Mouse (Mus musculus): ENCODE results near the gene Myl9. TPM values are rescaled to one million over a fixed set of nuclear protein-coding genes. Genes with fewer than 3 reads are reported as not detected.
A peak's percentile ranks its signal among the peaks of the same experiment; 100 is the strongest.

Gene Myl9
- polyA plus RNA-seq, 1 experiment from 2014 or later, result 310 TPM

GRCm38 (mm10) chr2:156779036-156779435, 3.8 kb downstream of the Myl9 start:
- Histone ChIP-seq H3K36me3 (ENCODE audit: control insufficient read depth, insufficient read depth, low read length) (0 out of 2 replicates have a peak, but pooled peaks cover 2% of the 10 kb centered on the region), H3K27ac (replicated peaks; ENCODE audit: low read depth, low read length) (no peak overlapping the region), H3K27me3 (replicated peaks; ENCODE audit: control insufficient read depth, insufficient read depth, low read length) (no peaks in the 10 kb centered on the region), H3K9me3 (ENCODE audit: control insufficient read depth, low read length) (no peaks in the 10 kb centered on the region), H3K4me1 (ENCODE audit: control insufficient read depth, insufficient read depth, low read length) (peaks cover 22% of the 10 kb centered on the region), H3K9ac (ENCODE audit: low read depth, low read length) (no peak overlapping the region), H3K4me2 (ENCODE audit: low read depth, low read length) (no peak overlapping the region), H3K4me3 (ENCODE audit: low read depth, low read length) (no peak overlapping the region)
- no peak for DNase-seq (ENCODE audit: low spot score)
- ATAC-seq (ENCODE audit: low read depth), result no peak
- WGBS, result 86% methylated on average over 5 of the region's 5 CpGs

DNA sequence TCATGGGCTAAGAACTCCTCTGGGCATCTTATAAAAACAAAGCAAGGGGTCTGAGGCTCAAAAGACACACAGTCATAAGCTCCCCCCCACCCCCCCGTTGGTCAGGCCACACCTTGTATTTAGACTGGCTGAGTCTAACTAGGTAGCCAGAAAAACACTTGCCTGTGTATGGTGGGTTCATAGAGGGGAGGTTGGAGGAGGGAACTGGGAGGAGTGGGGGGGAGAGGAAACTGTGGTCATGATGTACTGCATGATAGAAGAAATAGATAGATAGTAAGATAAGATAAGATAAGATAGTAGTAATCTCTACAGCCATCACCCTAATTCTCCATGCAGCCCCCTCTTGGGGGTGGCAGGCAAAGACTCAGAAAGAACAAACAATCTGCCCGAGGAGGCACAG, 4.3 kb downstream of the Myl9 start:
- no peak overlapping the region for H3K4me3 ChIP-seq (ENCODE audit: low read depth, low read length)
- H3K4me1 ChIP-seq (ENCODE audit: control insufficient read depth, insufficient read depth, low read length), result peaks cover 17% of the 10 kb centered on the region
- H3K27ac ChIP-seq (replicated peaks; ENCODE audit: low read depth, low read length), result no peak overlapping the region
- 0 out of 2 replicates have a peak, but pooled peaks cover 2% of the 10 kb centered on the region for H3K36me3 ChIP-seq (ENCODE audit: control insufficient read depth, insufficient read depth, low read length)
- no peak for DNase-seq (ENCODE audit: low spot score)
- no peaks in the 10 kb centered on the region for H3K27me3 ChIP-seq (replicated peaks; ENCODE audit: control insufficient read depth, insufficient read depth, low read length)
- H3K9me3 ChIP-seq (ENCODE audit: control insufficient read depth, low read length), result no peaks in the 10 kb centered on the region
- WGBS, result 64% methylated on average over 2 of the region's 2 CpGs
- no peak overlapping the region for H3K9ac ChIP-seq (ENCODE audit: low read depth, low read length)
- no peak overlapping the region for H3K4me2 ChIP-seq (ENCODE audit: low read depth, low read length)
- no peak for ATAC-seq (ENCODE audit: low read depth)

DNA sequence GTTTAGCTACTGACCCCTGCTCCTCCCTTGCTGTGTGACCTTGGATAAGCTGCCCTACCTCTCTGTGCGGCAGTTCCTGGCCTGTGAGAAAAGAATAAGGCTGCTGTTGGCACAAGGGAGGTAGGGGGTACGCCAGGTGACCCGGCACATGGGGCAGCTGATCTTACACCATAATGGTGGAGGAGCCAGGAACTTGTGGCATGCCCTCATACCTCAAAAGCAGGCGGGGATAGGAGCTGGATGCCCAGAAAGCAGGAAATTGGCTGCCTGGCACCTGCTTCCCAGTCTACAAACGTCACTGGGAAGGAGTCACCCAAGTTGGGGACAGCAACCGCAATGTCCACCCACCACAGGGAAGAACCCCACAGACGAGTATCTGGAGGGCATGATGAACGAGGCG, 4.9 kb downstream of the Myl9 start:
- Histone ChIP-seq H3K36me3 (ENCODE audit: control insufficient read depth, insufficient read depth, low read length) (0 out of 2 replicates have a peak, but pooled peaks cover 2% of the 10 kb centered on the region), H3K9ac (ENCODE audit: low read depth, low read length) (no peak overlapping the region), H3K4me3 (ENCODE audit: low read depth, low read length) (no peak overlapping the region), H3K4me1 (ENCODE audit: control insufficient read depth, insufficient read depth, low read length) (peaks cover 13% of the 10 kb centered on the region), H3K27ac (replicated peaks; ENCODE audit: low read depth, low read length) (no peak overlapping the region), H3K9me3 (ENCODE audit: control insufficient read depth, low read length) (no peaks in the 10 kb centered on the region), H3K4me2 (ENCODE audit: low read depth, low read length) (0 out of 2 replicates have a peak overlapping the region, but pooled peaks have one; percentile 1), H3K27me3 (replicated peaks; ENCODE audit: control insufficient read depth, insufficient read depth, low read length) (no peaks in the 10 kb centered on the region)
- DNase-seq (ENCODE audit: low spot score), result no peak
- no peak for ATAC-seq (ENCODE audit: low read depth)
- WGBS, result 79% methylated on average over 9 of the region's 9 CpGs

DNA sequence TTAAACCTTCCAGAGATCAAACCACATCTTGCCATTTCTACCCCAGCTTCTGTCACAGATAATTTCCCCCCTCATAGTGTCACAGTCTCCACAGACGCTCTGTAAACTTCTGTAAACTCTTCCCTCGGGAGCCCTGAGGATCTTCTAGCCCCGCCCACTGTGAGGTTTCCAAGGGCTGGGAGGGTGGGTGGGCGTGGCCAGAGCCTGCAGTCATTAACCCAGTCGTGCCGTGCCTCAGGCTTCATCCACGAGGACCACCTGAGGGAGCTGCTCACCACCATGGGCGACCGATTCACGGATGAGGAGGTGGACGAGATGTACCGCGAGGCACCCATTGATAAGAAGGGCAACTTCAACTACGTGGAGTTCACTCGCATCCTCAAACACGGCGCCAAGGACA, 5.5 kb downstream of the Myl9 start:
- no peaks in the 10 kb centered on the region for H3K27me3 ChIP-seq (replicated peaks; ENCODE audit: control insufficient read depth, insufficient read depth, low read length)
- H3K27ac ChIP-seq (replicated peaks; ENCODE audit: low read depth, low read length), result no peak overlapping the region
- WGBS, result 26% methylated on average over 17 of the region's 17 CpGs
- DNase-seq (ENCODE audit: low spot score) (peak; percentile 51), ATAC-seq (ENCODE audit: low read depth) (peak; percentile 31; the same call in 1 of the 2 replicates)
- 0 out of 2 replicates have a peak, but pooled peaks cover 2% of the 10 kb centered on the region for H3K36me3 ChIP-seq (ENCODE audit: control insufficient read depth, insufficient read depth, low read length)
- H3K4me3 ChIP-seq (ENCODE audit: low read depth, low read length), result no peak overlapping the region
- H3K4me1 ChIP-seq (ENCODE audit: control insufficient read depth, insufficient read depth, low read length), result peaks cover 8% of the 10 kb centered on the region
- H3K4me2 ChIP-seq (ENCODE audit: low read depth, low read length), result 0 out of 2 replicates have a peak overlapping the region, but pooled peaks have one; percentile 1
- H3K9ac ChIP-seq (ENCODE audit: low read depth, low read length), result no peak overlapping the region
- no peaks in the 10 kb centered on the region for H3K9me3 ChIP-seq (ENCODE audit: control insufficient read depth, low read length)

GRCm38 (mm10) chr2:156781281-156781680, 6.1 kb downstream of the Myl9 start:
- Histone ChIP-seq H3K27ac (replicated peaks; ENCODE audit: low read depth, low read length) (no peak overlapping the region), H3K9ac (ENCODE audit: low read depth, low read length) (no peak overlapping the region), H3K9me3 (ENCODE audit: control insufficient read depth, low read length) (no peaks in the 10 kb centered on the region), H3K36me3 (ENCODE audit: control insufficient read depth, insufficient read depth, low read length) (0 out of 2 replicates have a peak, but pooled peaks cover 2% of the 10 kb centered on the region), H3K4me3 (ENCODE audit: low read depth, low read length) (no peak overlapping the region), H3K27me3 (replicated peaks; ENCODE audit: control insufficient read depth, insufficient read depth, low read length) (no peaks in the 10 kb centered on the region), H3K4me1 (ENCODE audit: control insufficient read depth, insufficient read depth, low read length) (peaks cover 5% of the 10 kb centered on the region; the same call in 1 of the 2 replicates), H3K4me2 (ENCODE audit: low read depth, low read length) (no peak overlapping the region)
- DNase-seq (ENCODE audit: low spot score), result no peak
- ATAC-seq (ENCODE audit: low read depth), result peak; percentile 12; the same call in 1 of the 2 replicates
- 73% methylated on average over 4 of the region's 4 CpGs for WGBS

GRCm38 (mm10) chr2:156781836-156782480, 6.7 kb downstream of the Myl9 start:
- H3K27me3 ChIP-seq (replicated peaks; ENCODE audit: control insufficient read depth, insufficient read depth, low read length), result no peaks in the 10 kb centered on the region
- no peak overlapping the region for H3K4me3 ChIP-seq (ENCODE audit: low read depth, low read length)
- no peak overlapping the region for H3K9ac ChIP-seq (ENCODE audit: low read depth, low read length)
- H3K36me3 ChIP-seq (ENCODE audit: control insufficient read depth, insufficient read depth, low read length), result 0 out of 2 replicates have a peak, but pooled peaks cover 2% of the 10 kb centered on the region
- no peak overlapping the region for H3K4me2 ChIP-seq (ENCODE audit: low read depth, low read length)
- H3K4me1 ChIP-seq (ENCODE audit: control insufficient read depth, insufficient read depth, low read length), result peaks cover 5% of the 10 kb centered on the region; the same call in 1 of the 2 replicates
- ATAC-seq (ENCODE audit: low read depth) (no peak), DNase-seq (ENCODE audit: low spot score) (no peak)
- WGBS, result 57% methylated on average over 4 of the region's 4 CpGs
- H3K9me3 ChIP-seq (ENCODE audit: control insufficient read depth, low read length), result no peaks in the 10 kb centered on the region
- no peak overlapping the region for H3K27ac ChIP-seq (replicated peaks; ENCODE audit: low read depth, low read length)

GRCm38 (mm10) chr2:156782481-156783348, 7.5 kb downstream of the Myl9 start:
- no peak overlapping the region for H3K9ac ChIP-seq (ENCODE audit: low read depth, low read length)
- H3K4me3 ChIP-seq (ENCODE audit: low read depth, low read length), result no peak overlapping the region
- no peak for DNase-seq (ENCODE audit: low spot score)
- H3K36me3 ChIP-seq (ENCODE audit: control insufficient read depth, insufficient read depth, low read length), result 0 out of 2 replicates have a peak, but pooled peaks cover 2% of the 10 kb centered on the region
- H3K4me2 ChIP-seq (ENCODE audit: low read depth, low read length), result no peak overlapping the region
- H3K27ac ChIP-seq (replicated peaks; ENCODE audit: low read depth, low read length), result no peak overlapping the region
- H3K27me3 ChIP-seq (replicated peaks; ENCODE audit: control insufficient read depth, insufficient read depth, low read length), result no peaks in the 10 kb centered on the region
- 88% methylated on average over 10 of the region's 10 CpGs for WGBS
- peaks cover 5% of the 10 kb centered on the region; the same call in 1 of the 2 replicates for H3K4me1 ChIP-seq (ENCODE audit: control insufficient read depth, insufficient read depth, low read length)
- no peaks in the 10 kb centered on the region for H3K9me3 ChIP-seq (ENCODE audit: control insufficient read depth, low read length)
- no peak for ATAC-seq (ENCODE audit: low read depth)

- 0 out of 2 replicates have a peak, but pooled peaks cover 2% of the 10 kb centered on the region for H3K36me3 ChIP-seq (ENCODE audit: control insufficient read depth, insufficient read depth, low read length)
- H3K27ac ChIP-seq (replicated peaks; ENCODE audit: low read depth, low read length), result no peak overlapping the region
- H3K9me3 ChIP-seq (ENCODE audit: control insufficient read depth, low read length), result no peaks in the 10 kb centered on the region
- H3K9ac ChIP-seq (ENCODE audit: low read depth, low read length), result no peak overlapping the region
- no peak for DNase-seq (ENCODE audit: low spot score)
- H3K4me2 ChIP-seq (ENCODE audit: low read depth, low read length), result no peak overlapping the region
- WGBS, result 84% methylated on average over 9 of the region's 9 CpGs
- H3K27me3 ChIP-seq (replicated peaks; ENCODE audit: control insufficient read depth, insufficient read depth, low read length), result no peaks in the 10 kb centered on the region
- ATAC-seq (ENCODE audit: low read depth), result no peak
- no peak overlapping the region for H3K4me3 ChIP-seq (ENCODE audit: low read depth, low read length)
- H3K4me1 ChIP-seq (ENCODE audit: control insufficient read depth, insufficient read depth, low read length), result peaks cover 5% of the 10 kb centered on the region; the same call in 1 of the 2 replicates
Measured at GRCm38 (mm10) chr2:156783349-156783728, 8.1 kb downstream of the Myl9 start.
